Mouse (Mus musculus): ENCODE data around the gene Set. TPM values are rescaled to one million over a fixed set of nuclear protein-coding genes. Genes with fewer than 3 reads are reported as not detected.

The Set gene
- polyA plus RNA-seq (2014; fragmentation: Nextera tagmentation; extraction: Ambion mirVana), result 647 and 702 TPM in 2 replicates

DNA sequence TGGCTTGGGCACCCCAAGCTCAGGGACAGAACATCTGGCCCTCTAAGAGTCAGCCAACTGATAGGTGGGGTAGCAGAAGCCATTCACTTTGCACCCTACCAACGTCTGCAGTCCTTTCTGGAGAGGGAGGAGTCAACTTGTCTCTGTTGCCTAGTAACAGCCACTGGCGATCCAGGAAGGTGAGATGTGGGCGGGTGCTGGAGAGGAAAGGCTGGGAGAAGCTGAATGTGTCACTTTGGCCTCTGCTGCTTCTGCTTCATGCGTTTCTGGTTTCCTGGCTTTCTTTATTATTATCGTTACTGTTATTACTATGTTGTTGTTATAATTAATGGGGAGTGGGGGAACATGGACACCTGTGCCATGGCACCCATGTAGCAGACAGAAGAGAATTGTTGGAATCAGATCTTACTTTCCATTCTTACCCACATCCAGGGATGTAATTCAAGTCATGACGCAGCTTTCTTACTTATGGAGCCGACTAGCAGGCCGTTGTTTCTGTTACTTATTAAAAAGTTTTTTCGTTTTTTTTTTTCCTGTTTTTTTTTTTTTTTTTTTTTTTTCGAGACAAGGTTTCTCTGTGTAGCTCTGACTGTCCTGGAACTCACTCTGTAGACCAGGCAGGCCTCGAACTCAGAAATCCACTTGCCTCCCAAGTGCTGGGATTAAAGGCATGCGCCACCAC lies at the start of gene Set:
Gene Set (plus strand): TSS at position 156 of the 682 bp plus-strand sequence.
- Histone ChIP-seq H3K27ac (ENCODE audit: low read depth, low read length) (no peak within 1 kb of the TSS), H3K27me3 (ENCODE audit: control insufficient read depth, insufficient read depth, low read length) (no peaks in the 10 kb centered on the region)

GRCm38 (mm10) chr2:30009101-30009500 lies 48.1 kb upstream of the Set start:
- WGBS, result 61% methylated on average over 1 of the region's 1 CpGs
- Histone ChIP-seq H3K4me1 (ENCODE audit: control insufficient read depth, insufficient read depth, low read length) (no peaks in the 10 kb centered on the region), H3K9me3 (ENCODE audit: control insufficient read depth, low read length) (no peaks in the 10 kb centered on the region)

More for the DNA sequence above, at the start of gene Set:
- ATAC-seq (ENCODE audit: low FRiP score, low TSS enrichment), result no peak
- H3K9me3 ChIP-seq (ENCODE audit: control insufficient read depth, low read length), result no peaks in the 10 kb centered on the region
- no peak within 1 kb of the TSS for H3K4me3 ChIP-seq (ENCODE audit: low read length)
- no peaks in the 10 kb centered on the region for H3K36me3 ChIP-seq (ENCODE audit: control insufficient read depth, insufficient read depth, low read length)
- no peak within 1 kb of the TSS for H3K4me2 ChIP-seq (replicated peaks; ENCODE audit: low read depth, low read length)
- H3K9ac ChIP-seq (ENCODE audit: low read depth, low read length), result no peak within 1 kb of the TSS
- WGBS, result 43% methylated on average over 12 of the region's 12 CpGs
- H3K4me1 ChIP-seq (ENCODE audit: control insufficient read depth, insufficient read depth, low read length), result peaks cover 4% of the 10 kb centered on the region; the same call in 1 of the 2 replicates

DNA sequence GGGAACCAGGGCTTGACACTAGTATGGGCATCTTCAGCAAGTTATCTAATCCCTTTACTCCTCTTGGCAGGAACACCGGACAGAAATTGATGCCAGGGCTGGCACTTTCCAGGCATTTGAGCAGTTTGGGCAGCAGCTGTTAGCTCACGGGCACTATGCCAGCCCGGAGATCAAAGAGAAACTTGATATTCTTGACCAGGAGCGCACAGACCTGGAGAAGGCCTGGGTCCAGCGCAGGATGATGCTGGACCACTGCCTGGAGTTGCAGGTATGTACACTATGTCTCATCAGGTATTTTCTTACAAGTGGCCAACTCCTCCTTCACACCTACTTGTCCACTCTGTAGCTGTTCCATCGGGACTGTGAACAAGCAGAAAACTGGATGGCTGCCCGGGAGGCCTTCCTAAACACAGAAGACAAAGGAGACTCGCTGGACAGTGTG lies 46.3 kb upstream of the Set start:
- H3K9ac ChIP-seq (ENCODE audit: low read depth, low read length), result no peak overlapping the region
- peaks cover 99% of the 10 kb centered on the region for H3K36me3 ChIP-seq (ENCODE audit: control insufficient read depth, insufficient read depth, low read length)
- no peaks in the 10 kb centered on the region for H3K9me3 ChIP-seq (ENCODE audit: control insufficient read depth, low read length)
- no peak overlapping the region for H3K4me2 ChIP-seq (replicated peaks; ENCODE audit: low read depth, low read length)
- WGBS, result 93% methylated on average over 8 of the region's 8 CpGs
- H3K27me3 ChIP-seq (ENCODE audit: control insufficient read depth, insufficient read depth, low read length), result no peaks in the 10 kb centered on the region
- H3K4me3 ChIP-seq (ENCODE audit: low read length), result no peak overlapping the region
- H3K4me1 ChIP-seq (ENCODE audit: control insufficient read depth, insufficient read depth, low read length), result no peaks in the 10 kb centered on the region
- no peak overlapping the region for H3K27ac ChIP-seq (ENCODE audit: low read depth, low read length)
- no peak for ATAC-seq (ENCODE audit: low FRiP score, low TSS enrichment)

More at GRCm38 (mm10) chr2:30009101-30009500, 48.1 kb upstream of the Set start:
- Histone ChIP-seq H3K27ac (ENCODE audit: low read depth, low read length) (no peak overlapping the region), H3K4me3 (ENCODE audit: low read length) (no peak overlapping the region), H3K36me3 (ENCODE audit: control insufficient read depth, insufficient read depth, low read length) (peaks cover 92% of the 10 kb centered on the region), H3K9ac (ENCODE audit: low read depth, low read length) (no peak overlapping the region), H3K4me2 (replicated peaks; ENCODE audit: low read depth, low read length) (no peak overlapping the region), H3K27me3 (ENCODE audit: control insufficient read depth, insufficient read depth, low read length) (no peaks in the 10 kb centered on the region)
- no peak for ATAC-seq (ENCODE audit: low FRiP score, low TSS enrichment)

- H3K36me3 ChIP-seq (ENCODE audit: control insufficient read depth, insufficient read depth, low read length), result peaks cover 97% of the 10 kb centered on the region
- no peaks in the 10 kb centered on the region for H3K27me3 ChIP-seq (ENCODE audit: control insufficient read depth, insufficient read depth, low read length)
- no peak for ATAC-seq (ENCODE audit: low FRiP score, low TSS enrichment)
- H3K27ac ChIP-seq (ENCODE audit: low read depth, low read length), result no peak overlapping the region
- H3K4me1 ChIP-seq (ENCODE audit: control insufficient read depth, insufficient read depth, low read length), result no peaks in the 10 kb centered on the region
- no peak overlapping the region for H3K4me2 ChIP-seq (replicated peaks; ENCODE audit: low read depth, low read length)
- WGBS, result 89% methylated on average over 11 of the region's 11 CpGs
- no peak overlapping the region for H3K9ac ChIP-seq (ENCODE audit: low read depth, low read length)
- no peak overlapping the region for H3K4me3 ChIP-seq (ENCODE audit: low read length)
- no peaks in the 10 kb centered on the region for H3K9me3 ChIP-seq (ENCODE audit: control insufficient read depth, low read length)
Observed at GRCm38 (mm10) chr2:30014326-30014966, 42.7 kb upstream of the Set start.

DNA sequence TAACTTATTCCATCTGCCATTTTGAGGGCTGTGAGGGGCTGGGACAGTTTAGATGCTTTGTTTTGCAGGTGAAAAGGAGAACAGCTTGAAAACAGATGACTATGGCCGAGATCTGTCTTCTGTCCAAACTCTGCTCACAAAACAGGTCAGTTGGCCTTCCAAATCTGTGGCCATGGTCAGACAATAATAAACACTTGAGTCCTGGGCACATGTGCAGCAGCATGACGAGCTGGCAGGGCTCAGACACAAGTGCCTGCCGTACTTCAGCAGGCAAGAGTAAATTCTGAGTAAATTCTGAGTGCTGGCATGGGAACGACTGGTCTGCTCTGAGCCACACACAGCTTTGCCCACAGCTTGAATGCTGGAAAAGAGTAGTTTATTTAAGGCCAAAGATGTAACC lies 31.7 kb upstream of the Set start:
- H3K27me3 ChIP-seq (ENCODE audit: control insufficient read depth, insufficient read depth, low read length), result no peaks in the 10 kb centered on the region
- H3K9me3 ChIP-seq (ENCODE audit: control insufficient read depth, low read length), result no peaks in the 10 kb centered on the region
- no peak overlapping the region for H3K9ac ChIP-seq (ENCODE audit: low read depth, low read length)
- H3K4me1 ChIP-seq (ENCODE audit: control insufficient read depth, insufficient read depth, low read length), result no peaks in the 10 kb centered on the region
- WGBS, result 92% methylated on average over 4 of the region's 4 CpGs
- no peak overlapping the region for H3K4me2 ChIP-seq (replicated peaks; ENCODE audit: low read depth, low read length)
- H3K27ac ChIP-seq (ENCODE audit: low read depth, low read length), result no peak overlapping the region
- H3K4me3 ChIP-seq (ENCODE audit: low read length), result no peak overlapping the region
- ATAC-seq (ENCODE audit: low FRiP score, low TSS enrichment), result no peak
- peaks cover 100% of the 10 kb centered on the region for H3K36me3 ChIP-seq (ENCODE audit: control insufficient read depth, insufficient read depth, low read length)

DNA sequence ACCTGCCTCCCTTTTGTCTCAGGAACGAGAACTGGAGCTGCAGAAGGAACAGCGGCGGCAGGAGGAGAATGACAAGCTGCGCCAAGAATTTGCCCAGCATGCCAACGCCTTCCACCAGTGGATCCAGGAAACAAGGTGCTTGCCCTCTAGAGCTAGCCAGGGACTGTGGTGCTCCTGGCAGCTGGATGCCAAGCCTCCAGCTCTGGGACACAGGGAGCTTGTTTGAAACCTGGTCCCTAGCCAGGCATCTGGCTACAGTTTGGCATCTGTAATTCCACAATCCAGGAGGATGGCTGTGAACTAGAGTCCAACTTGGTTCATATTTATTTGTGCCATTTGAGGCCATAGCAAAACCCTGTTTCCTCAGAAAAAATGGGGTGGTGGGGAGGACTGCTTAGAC lies 30.2 kb upstream of the Set start:
- Histone ChIP-seq H3K9ac (ENCODE audit: low read depth, low read length) (no peak overlapping the region), H3K4me1 (ENCODE audit: control insufficient read depth, insufficient read depth, low read length) (no peaks in the 10 kb centered on the region), H3K9me3 (ENCODE audit: control insufficient read depth, low read length) (no peaks in the 10 kb centered on the region), H3K4me3 (ENCODE audit: low read length) (no peak overlapping the region), H3K36me3 (ENCODE audit: control insufficient read depth, insufficient read depth, low read length) (peaks cover 100% of the 10 kb centered on the region), H3K27me3 (ENCODE audit: control insufficient read depth, insufficient read depth, low read length) (no peaks in the 10 kb centered on the region), H3K27ac (ENCODE audit: low read depth, low read length) (no peak overlapping the region), H3K4me2 (replicated peaks; ENCODE audit: low read depth, low read length) (no peak overlapping the region)
- ATAC-seq (ENCODE audit: low FRiP score, low TSS enrichment), result no peak
- WGBS, result 95% methylated on average over 5 of the region's 5 CpGs

DNA sequence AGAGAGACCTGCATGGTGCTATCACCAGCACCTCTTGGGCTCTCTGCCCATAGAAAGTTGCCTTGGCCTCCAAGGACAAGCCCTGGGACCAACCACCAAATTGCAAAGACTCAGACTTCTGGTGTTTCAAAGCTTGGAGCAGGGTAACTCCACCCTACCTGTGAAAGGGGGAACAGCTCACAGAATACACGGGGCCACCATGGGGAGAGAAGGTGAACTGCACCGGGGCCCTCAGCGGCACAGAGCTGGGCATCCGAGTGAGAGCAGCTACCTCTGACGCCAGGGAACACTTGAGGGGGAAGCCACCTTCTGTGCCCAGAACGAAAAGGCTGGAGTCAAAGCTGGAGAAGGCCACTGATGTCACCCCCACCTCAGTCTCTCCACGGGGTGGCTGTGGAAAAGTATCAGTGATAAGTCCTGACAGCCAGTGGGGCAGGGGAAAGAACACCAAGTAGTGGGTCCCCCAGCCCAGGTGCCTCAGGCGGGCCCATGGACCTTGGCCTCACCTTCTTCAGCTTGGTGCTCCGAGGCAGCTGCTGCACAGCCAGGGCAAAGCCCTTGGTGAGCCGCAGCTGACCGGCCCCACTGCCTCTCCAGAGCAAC lies 24.8 kb upstream of the Set start:
- no peaks in the 10 kb centered on the region for H3K27me3 ChIP-seq (ENCODE audit: control insufficient read depth, insufficient read depth, low read length)
- H3K4me2 ChIP-seq (replicated peaks; ENCODE audit: low read depth, low read length), result no peak overlapping the region
- no peak for ATAC-seq (ENCODE audit: low FRiP score, low TSS enrichment)
- H3K9ac ChIP-seq (ENCODE audit: low read depth, low read length), result no peak overlapping the region
- H3K4me3 ChIP-seq (ENCODE audit: low read length), result no peak overlapping the region
- no peaks in the 10 kb centered on the region for H3K4me1 ChIP-seq (ENCODE audit: control insufficient read depth, insufficient read depth, low read length)
- no peaks in the 10 kb centered on the region for H3K9me3 ChIP-seq (ENCODE audit: control insufficient read depth, low read length)
- 56% methylated on average over 11 of the region's 11 CpGs for WGBS
- H3K27ac ChIP-seq (ENCODE audit: low read depth, low read length), result no peak overlapping the region
- peaks cover 55% of the 10 kb centered on the region for H3K36me3 ChIP-seq (ENCODE audit: control insufficient read depth, insufficient read depth, low read length)

GRCm38 (mm10) chr2:30032957-30033356 lies 24.2 kb upstream of the Set start:
- Histone ChIP-seq H3K27me3 (ENCODE audit: control insufficient read depth, insufficient read depth, low read length) (no peaks in the 10 kb centered on the region), H3K4me1 (ENCODE audit: control insufficient read depth, insufficient read depth, low read length) (no peaks in the 10 kb centered on the region), H3K27ac (ENCODE audit: low read depth, low read length) (no peak overlapping the region), H3K9me3 (ENCODE audit: control insufficient read depth, low read length) (no peaks in the 10 kb centered on the region), H3K36me3 (ENCODE audit: control insufficient read depth, insufficient read depth, low read length) (peaks cover 51% of the 10 kb centered on the region), H3K4me3 (ENCODE audit: low read length) (no peak overlapping the region), H3K4me2 (replicated peaks; ENCODE audit: low read depth, low read length) (no peak overlapping the region), H3K9ac (ENCODE audit: low read depth, low read length) (no peak overlapping the region)
- 68% methylated on average over 6 of the region's 6 CpGs for WGBS
- ATAC-seq (ENCODE audit: low FRiP score, low TSS enrichment), result no peak

DNA sequence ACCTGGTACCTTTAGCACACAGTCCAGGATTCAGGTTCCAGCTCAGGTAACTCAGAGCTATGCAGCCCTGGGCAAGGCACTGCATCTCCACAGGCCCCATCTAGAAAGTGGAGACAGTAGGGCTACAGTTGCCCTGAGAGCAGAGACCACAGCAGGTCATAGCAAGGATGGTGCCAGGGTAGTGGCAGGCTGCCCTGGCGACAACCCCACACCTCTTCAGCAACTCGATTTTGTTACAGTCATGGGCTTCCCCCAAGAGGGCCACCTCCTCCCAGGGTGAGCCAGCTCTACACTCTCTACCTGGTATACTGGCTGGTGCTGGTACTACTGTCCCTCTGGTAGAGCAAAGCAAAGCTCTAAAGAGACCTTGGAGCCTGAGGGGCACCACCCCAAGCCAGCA lies 19.4 kb upstream of the Set start:
- H3K4me2 ChIP-seq (replicated peaks; ENCODE audit: low read depth, low read length), result no peak overlapping the region
- no peak overlapping the region for H3K27ac ChIP-seq (ENCODE audit: low read depth, low read length)
- no peak for ATAC-seq (ENCODE audit: low FRiP score, low TSS enrichment)
- no peaks in the 10 kb centered on the region for H3K27me3 ChIP-seq (ENCODE audit: control insufficient read depth, insufficient read depth, low read length)
- no peaks in the 10 kb centered on the region for H3K9me3 ChIP-seq (ENCODE audit: control insufficient read depth, low read length)
- H3K36me3 ChIP-seq (ENCODE audit: control insufficient read depth, insufficient read depth, low read length), result peaks cover 5% of the 10 kb centered on the region
- no peak overlapping the region for H3K4me3 ChIP-seq (ENCODE audit: low read length)
- H3K9ac ChIP-seq (ENCODE audit: low read depth, low read length), result no peak overlapping the region
- no peaks in the 10 kb centered on the region for H3K4me1 ChIP-seq (ENCODE audit: control insufficient read depth, insufficient read depth, low read length)
- 76% methylated on average over 2 of the region's 2 CpGs for WGBS
